Mouse (Mus musculus) MEL (cell line): ENCODE measurements around the gene Padi2. TPM values are rescaled to one million over a fixed set of nuclear protein-coding genes. Genes with fewer than 3 reads are reported as not detected.

Experiments
- DNase-seq: peaks from one replicate; pipeline ENCODE4 v3.0.0; 2011; ENCODE audit warnings: low read depth, low spot score
- H3K27ac ChIP-seq: 2 replicates; pipeline ENCODE4 v1.5.1; 2012; ENCODE audit warnings: low read depth, mild to moderate bottlenecking, control low read depth, low read length, moderate library complexity; ENCODE audit not compliant: control insufficient read depth
- H3K27me3 ChIP-seq, 2 experiments: fragments of 150-350 bp in 1 of 2; sonication (generic) in 1 of 2; 2 replicates each; pipeline ENCODE4 v1.6.1; 2012; ENCODE audit warnings: low read length in 2 of 2, mild to moderate bottlenecking in 2 of 2, improper control_type of control experiment in 1 of 2, moderate library complexity in 1 of 2; ENCODE audit not compliant: insufficient read depth in 2 of 2, control insufficient read depth in 1 of 2
- H3K36me3 ChIP-seq, 2 experiments: 2 replicates each; pipeline ENCODE4 v1.6.1; 2012 to 2014; ENCODE audit warnings: low read length in 2 of 2, improper control_type of control experiment in 1 of 2, inconsistent platforms in 1 of 2, mild to moderate bottlenecking in 1 of 2; ENCODE audit not compliant: insufficient read depth in 2 of 2, control insufficient read depth in 1 of 2
- H3K4me1 ChIP-seq, 2 experiments: fragments of 150-350 bp in 1 of 2; sonication (generic) in 1 of 2; 2 replicates each; pipeline ENCODE4 v1.6.1; 2012; ENCODE audit warnings: low read length in 2 of 2, improper control_type of control experiment in 1 of 2, mild to moderate bottlenecking in 1 of 2; ENCODE audit not compliant: insufficient read depth in 2 of 2, control insufficient read depth in 1 of 2
- H3K4me3 ChIP-seq, 2 experiments: fragments of 150-350 bp in 1 of 2; sonication (generic) in 1 of 2; 2 replicates each; pipeline ENCODE4 v1.5.1; 2012; ENCODE audit warnings: low read depth in 2 of 2, low read length in 2 of 2, mild to moderate bottlenecking in 2 of 2, moderate library complexity in 2 of 2, control low read depth in 1 of 2, improper control_type of control experiment in 1 of 2; ENCODE audit not compliant: control insufficient read depth in 1 of 2, insufficient read depth in 1 of 2
- H3K79me2 ChIP-seq: 2 replicates; pipeline ENCODE4 v1.6.1; 2012; ENCODE audit warnings: mild to moderate bottlenecking, low read length, moderate library complexity; ENCODE audit not compliant: control insufficient read depth, poor library complexity, insufficient read depth
- H3K9ac ChIP-seq: 2 replicates; pipeline ENCODE4 v1.6.1; 2012; ENCODE audit warnings: low read depth, mild to moderate bottlenecking, control low read depth, low read length, moderate library complexity; ENCODE audit not compliant: control insufficient read depth, poor library complexity, severe bottlenecking
- H3K9me3 ChIP-seq: fragments of 150-350 bp; sonication (generic); replicated peaks from 2 replicates; pipeline ENCODE4 v1.6.1; 2012; ENCODE audit warnings: mild to moderate bottlenecking, low read length, improper control_type of control experiment, moderate library complexity; ENCODE audit not compliant: insufficient read depth
- BHLHE40 ChIP-seq: IDR thresholded peaks from 2 replicates; pipeline ENCODE4 v1.6.1; 2012; ENCODE audit warnings: low read depth, mild to moderate bottlenecking, inconsistent platforms, low read length, improper control_type of control experiment, borderline replicate concordance
- CHD1 ChIP-seq: IDR thresholded peaks from 2 replicates; pipeline ENCODE4 v1.6.1; 2012; ENCODE audit warnings: low read depth, mild to moderate bottlenecking, inconsistent platforms, low read length, improper control_type of control experiment
- CTCF ChIP-seq, 3 experiments: IDR thresholded peaks in 2 of 3; conservative IDR thresholded peaks in 1 of 3; 2 replicates each; pipeline ENCODE4 v1.5.1; 2011 to 2012; ENCODE audit warnings: low read length in 3 of 3, low read depth in 2 of 3, mild to moderate bottlenecking in 2 of 3, improper control_type of control experiment in 1 of 3, inconsistent platforms in 1 of 3, mixed read lengths in 1 of 3, moderate library complexity in 1 of 3; ENCODE audit not compliant: control insufficient read depth in 1 of 3, insufficient read depth in 1 of 3, poor library complexity in 1 of 3, severe bottlenecking in 1 of 3
- EP300 ChIP-seq, 2 experiments: IDR thresholded peaks; 2 replicates each; pipeline ENCODE4 v1.6.1; 2011; ENCODE audit warnings: improper control_type of control experiment in 2 of 2, low read length in 2 of 2, low read depth in 1 of 2, mild to moderate bottlenecking in 1 of 2
- GABPA ChIP-seq: IDR thresholded peaks from 2 replicates; pipeline ENCODE4 v1.6.1; 2012; ENCODE audit warnings: low read depth, mild to moderate bottlenecking, inconsistent platforms, low read length, improper control_type of control experiment, moderate library complexity
- MAX ChIP-seq: IDR thresholded peaks from 2 replicates; pipeline ENCODE4 v1.6.1; 2011; ENCODE audit warnings: low read length, improper control_type of control experiment
- MYC ChIP-seq: IDR thresholded peaks from 2 replicates; pipeline ENCODE4 v1.6.1; 2011; ENCODE audit warnings: low read depth, mild to moderate bottlenecking, low read length, improper control_type of control experiment, moderate library complexity
- NELFE ChIP-seq: IDR thresholded peaks from 2 replicates; pipeline ENCODE4 v1.6.1; 2011; ENCODE audit warnings: low read depth, low read length, improper control_type of control experiment
- NRF1 ChIP-seq: IDR thresholded peaks from 2 replicates; pipeline ENCODE4 v1.6.1; 2014; ENCODE audit warnings: low read depth, mild to moderate bottlenecking, inconsistent platforms, low read length, improper control_type of control experiment, moderate library complexity; ENCODE audit not compliant: poor library complexity, insufficient read depth, severe bottlenecking
- POLR2A ChIP-seq, 2 experiments: IDR thresholded peaks; 2 replicates each; pipeline ENCODE4 v1.6.1; 2011 to 2012; ENCODE audit warnings: low read length in 2 of 2, mild to moderate bottlenecking in 2 of 2, control low read depth in 1 of 2, improper control_type of control experiment in 1 of 2, low read depth in 1 of 2, moderate library complexity in 1 of 2; ENCODE audit not compliant: control insufficient read depth in 1 of 2, insufficient read depth in 1 of 2, poor library complexity in 1 of 2
- RAD21 ChIP-seq: IDR thresholded peaks from 2 replicates; pipeline ENCODE4 v1.6.1; 2011; ENCODE audit warnings: mild to moderate bottlenecking, low read depth, low read length, improper control_type of control experiment
- SIN3A ChIP-seq: IDR thresholded peaks from 2 replicates; pipeline ENCODE4 v1.6.1; 2012; ENCODE audit warnings: low read length, improper control_type of control experiment, inconsistent platforms
- SMC3 ChIP-seq: IDR thresholded peaks from 2 replicates; pipeline ENCODE4 v1.6.1; 2011; ENCODE audit warnings: low read depth, low read length, improper control_type of control experiment
- ZC3H11A ChIP-seq: IDR thresholded peaks from 2 replicates; pipeline ENCODE4 v1.6.1; 2012; ENCODE audit warnings: low read depth, mild to moderate bottlenecking, inconsistent platforms, low read length, improper control_type of control experiment
- ZMIZ1 ChIP-seq: IDR thresholded peaks from 2 replicates; pipeline ENCODE4 v1.6.1; 2012; ENCODE audit warnings: low read depth, mild to moderate bottlenecking, inconsistent platforms, low read length, improper control_type of control experiment, moderate library complexity
- ZNF384 ChIP-seq: IDR thresholded peaks from 2 replicates; pipeline ENCODE4 v1.6.1; 2012; ENCODE audit warnings: low read depth, mild to moderate bottlenecking, inconsistent platforms, low read length, improper control_type of control experiment
- polyA plus RNA-seq, 2 experiments: library from polyadenylated mRNA; stranded (reverse) in 1 of 2; unstranded in 1 of 2; fragments of >175 nt in 1 of 2; fragments of >200 nt in 1 of 2; gene quantifications; 2 replicates each; pipeline versions ENCODE4 v1.2.1 to v1.2.4; 2012; ENCODE audit warnings: low replicate concordance in 2 of 2, low read depth in 1 of 2; ENCODE audit not compliant: insufficient read length in 2 of 2, insufficient read depth in 1 of 2, missing spikeins in 1 of 2
- total RNA-seq: library from RNA; depleted of rRNA; stranded (reverse); fragments of 300-350 nt; gene quantifications from 2 replicates; pipeline ENCODE4 v1.2.3, GENCODE M21; 2012

Padi2 gene
- total and polyA plus RNA-seq, 3 experiments: 0.07 to 0.27 TPM; not detected in 1

GRCm38 (mm10) chr4:140963941-140964597 is 57.9 kb downstream of the Padi2 start:
- TF ChIP-seq ZNF384: peak; percentile 28; the same call in 1 of the 2 replicates
- TF ChIP-seq GABPA: no peak
- Histone ChIP-seq H3K79me2 (peaks cover 19% of the 10 kb centered on the region), H3K9me3 (no peaks in the 10 kb centered on the region), H3K9ac (peak overlapping the region; percentile 7; the same call in 1 of the 2 replicates), H3K27ac (peak overlapping the region; percentile 52), H3K4me3 (no peak overlapping the region), H3K27me3 (no peaks in the 10 kb centered on the region), H3K36me3 (peaks cover 0 to 15% of the 10 kb centered on the region in 2 experiments; a peak in 2 of 4 replicates), H3K4me1 (peaks cover 7 to 22% of the 10 kb centered on the region in 2 experiments)
- peak; percentile 65 for DNase-seq

- Histone ChIP-seq H3K9me3 (no peaks in the 10 kb centered on the region), H3K4me1 (peaks cover 7 to 22% of the 10 kb centered on the region in 2 experiments)
- TF ChIP-seq EP300 (IDR thresholded peaks at IDR 0.05; ENCODE audit: low read depth in 1 of 2, low read length in 2 of 2) (no peak), MAX (no peak), NRF1 (no peak), POLR2A (IDR thresholded peaks at IDR 0.05; ENCODE audit: control insufficient read depth in 1 of 2, insufficient read depth in 1 of 2, low read depth in 1 of 2, low read length in 2 of 2, poor library complexity in 1 of 2) (peak in 1 of 2 experiments; percentile 25; a peak in 1 of 4 replicates), NELFE (no peak), SIN3A (no peak), CTCF (IDR thresholded peaks at IDR 0.05 in 2 of 3, conservative IDR thresholded peaks at IDR 0.05 in 1 of 3; ENCODE audit: control insufficient read depth in 1 of 3, insufficient read depth in 1 of 3, low read depth in 2 of 3, low read length in 3 of 3, poor library complexity in 1 of 3, severe bottlenecking in 1 of 3) (peak; percentile 62 to 96 (median 70)), RAD21 (peak; percentile 42), ZMIZ1 (no peak), ZC3H11A (peak; percentile 21; the same call in 1 of the 2 replicates), MYC (peak; percentile 46; the same call in 1 of the 2 replicates), BHLHE40 (no peak), SMC3 (peak; percentile 71), CHD1 (no peak)
- TF ChIP-seq, all 39 proteins: peak for 6
- Histone ChIP-seq H3K9ac (no peak overlapping the region), H3K27ac (no peak overlapping the region), H3K27me3 (no peaks in the 10 kb centered on the region), H3K36me3 (peaks cover 0 to 15% of the 10 kb centered on the region in 2 experiments; a peak in 2 of 4 replicates), H3K79me2 (peaks cover 19% of the 10 kb centered on the region), H3K4me3 (no peak overlapping the region)
- peak; percentile 77 for DNase-seq
These were observed 58.5 kb downstream of the Padi2 start for GRCm38 (mm10) chr4:140964620-140965019.
